Mouse (Mus musculus) G1E (cell line): ENCODE data around the gene Zbtb22. TPM values are rescaled to one million over a fixed set of nuclear protein-coding genes. Genes with fewer than 3 reads are reported as not detected.
"Not testable (repeated sequence)": the region's sequence is repeated elsewhere in the genome, so short reads cannot be mapped to it uniquely, and the experiment has no call there.

ENCODE experiments used
- ATAC-seq: 2 replicates; pipeline ENCODE4 v1.8.0; 2016; ENCODE audit warnings: mild to moderate bottlenecking; ENCODE audit not compliant: insufficient number of reproducible peaks, poor library complexity, low FRiP score, severe bottlenecking; ENCODE audit errors: extremely low read depth
- DNase-seq: peaks from one replicate; pipeline ENCODE4 v3.0.0; 2012; ENCODE audit warnings: low spot score
- H3K27me3 ChIP-seq: 2 replicates; pipeline ENCODE4 v1.6.1; 2012; ENCODE audit warnings: mild to moderate bottlenecking, low read length, inconsistent platforms; ENCODE audit not compliant: insufficient read depth
- H3K36me3 ChIP-seq: replicated peaks from 2 replicates; pipeline ENCODE3; 2012; ENCODE audit warnings: mild to moderate bottlenecking, inconsistent platforms
- H3K4me1 ChIP-seq: 2 replicates; pipeline ENCODE4 v1.6.1; 2012; ENCODE audit warnings: low read depth, low read length, inconsistent platforms, mixed read lengths; ENCODE audit not compliant: insufficient read depth
- H3K4me3 ChIP-seq: 2 replicates; pipeline ENCODE4 v1.5.1; 2012; ENCODE audit warnings: low read depth, mild to moderate bottlenecking, inconsistent platforms, low read length, moderate library complexity, mixed read lengths
- H3K9me3 ChIP-seq: replicated peaks from 2 replicates; pipeline ENCODE4 v1.6.1; 2012; ENCODE audit warnings: inconsistent platforms
- GATA1 ChIP-seq: IDR thresholded peaks from 2 replicates; pipeline ENCODE4 v1.6.1; 2012; ENCODE audit warnings: borderline replicate concordance, low read length, inconsistent platforms, mixed read lengths
- POLR2AphosphoS5 ChIP-seq: IDR thresholded peaks from 2 replicates; pipeline ENCODE4 v1.6.1; 2012; ENCODE audit warnings: low read depth, low read length, inconsistent platforms; ENCODE audit not compliant: insufficient replicate concordance
- TAL1 ChIP-seq: conservative IDR thresholded peaks from 2 replicates; pipeline ENCODE4 v1.6.1; 2012; ENCODE audit warnings: low read depth, low read length, inconsistent platforms, mixed read lengths
- polyA plus RNA-seq: library from polyadenylated mRNA; stranded (reverse); fragments of >175 nt; gene quantifications from 2 replicates; pipeline ENCODE4 v1.2.3, GENCODE M21; 2012
- total RNA-seq, 2 experiments: library from RNA; stranded (forward) in 1 of 2; stranded (reverse) in 1 of 2; fragments of 200-1000 nt in 1 of 2; fragments of >200 nt in 1 of 2; fragmentation: Nextera tagmentation in 1 of 2; gene quantifications; 2 replicates each; pipeline ENCODE4 v1.2.3; 2014 to 2017

The Zbtb22 gene
- total RNA-seq (2014; fragmentation: Nextera tagmentation) (9.5 and 15.8 TPM in 2 replicates), total RNA-seq (2017) (19.7 and 22.2 TPM in 2 replicates), polyA plus RNA-seq (41.9 and 42.1 TPM in 2 replicates)

- H3K4me1 ChIP-seq = peaks cover 85% of the 10 kb centered on the region
- DNase-seq = peak; percentile 95
- no peak for TF ChIP-seq TAL1
- no peak for TF ChIP-seq GATA1
- H3K4me3 ChIP-seq = peak within 1 kb of the TSS; percentile 70
- H3K36me3 ChIP-seq = peaks cover 67% of the 10 kb centered on the region
- peak; percentile 71 for ATAC-seq
- no peaks in the 10 kb centered on the region for H3K27me3 ChIP-seq
- peaks cover 19% of the 10 kb centered on the region for H3K9me3 ChIP-seq
Observed at GRCm38 (mm10) chr17:33915671-33916250, at the start of gene Zbtb22, which contains the start of gene Tapbp. Gene Zbtb22 (plus strand): TSS chr17:33915904. Gene Tapbp (plus strand): TSS chr17:33915899.

- ATAC-seq, DNase-seq, H3K27me3 ChIP-seq, H3K4me1 ChIP-seq, H3K9me3 ChIP-seq, H3K4me3 ChIP-seq: not testable (repeated sequence)
- peaks cover 32% of the 10 kb centered on the region for H3K36me3 ChIP-seq
Observed at GRCm38 (mm10) chr17:33873537-33873936, 42.2 kb upstream of the Zbtb22 start, which contains the start of gene Gm7029. Gene Gm7029 (plus strand): TSS chr17:33873837.

GRCm38 (mm10) chr17:33874411-33874810 is 41.3 kb upstream of the Zbtb22 start:
- H3K4me3 ChIP-seq = no peak overlapping the region
- DNase-seq (no peak), ATAC-seq (no peak)
- H3K9me3 ChIP-seq = no peaks in the 10 kb centered on the region
- H3K27me3 ChIP-seq = no peaks in the 10 kb centered on the region
- H3K4me1 ChIP-seq = no peaks in the 10 kb centered on the region
- TF ChIP-seq GATA1 (no peak), POLR2AphosphoS5 (no peak)
- H3K36me3 ChIP-seq = peaks cover 41% of the 10 kb centered on the region

- DNase-seq, H3K27me3 ChIP-seq, H3K4me1 ChIP-seq, H3K9me3 ChIP-seq, ATAC-seq, H3K4me3 ChIP-seq: not testable (repeated sequence)
- H3K36me3 ChIP-seq = peaks cover 51% of the 10 kb centered on the region
Observed at GRCm38 (mm10) chr17:33875797-33876196, 39.9 kb upstream of the Zbtb22 start.

- peaks cover 67% of the 10 kb centered on the region for H3K36me3 ChIP-seq
- H3K4me1 ChIP-seq = peaks cover 35% of the 10 kb centered on the region
- H3K27me3 ChIP-seq, H3K4me3 ChIP-seq, DNase-seq, ATAC-seq, H3K9me3 ChIP-seq: not testable (repeated sequence)
Observed at GRCm38 (mm10) chr17:33884320-33884719, 31.4 kb upstream of the Zbtb22 start.

- DNase-seq, H3K9me3 ChIP-seq, H3K4me3 ChIP-seq, H3K27me3 ChIP-seq, ATAC-seq: not testable (repeated sequence)
- Histone ChIP-seq H3K36me3 (peaks cover 37% of the 10 kb centered on the region), H3K4me1 (peaks cover 32% of the 10 kb centered on the region)
Observed at GRCm38 (mm10) chr17:33887802-33888201, 27.9 kb upstream of the Zbtb22 start.

- not testable (repeated sequence) for DNase-seq, H3K27me3 ChIP-seq, H3K4me3 ChIP-seq, H3K9me3 ChIP-seq, ATAC-seq
- H3K36me3 ChIP-seq = peaks cover 35% of the 10 kb centered on the region
- peaks cover 32% of the 10 kb centered on the region for H3K4me1 ChIP-seq
Observed at GRCm38 (mm10) chr17:33888230-33888629, 27.5 kb upstream of the Zbtb22 start.

- H3K4me3 ChIP-seq = peak overlapping the region; percentile 85
- H3K36me3 ChIP-seq = peaks cover 26% of the 10 kb centered on the region
Observed at GRCm38 (mm10) chr17:33889941-33890532, 25.7 kb upstream of the Zbtb22 start.

More at GRCm38 (mm10) chr17:33889941-33890532, 25.7 kb upstream of the Zbtb22 start:
- not testable (repeated sequence) for H3K9me3 ChIP-seq, ATAC-seq, DNase-seq, H3K27me3 ChIP-seq
- peaks cover 32% of the 10 kb centered on the region for H3K4me1 ChIP-seq
